Mouse (Mus musculus) cerebellum, adult 2 months (tissue): Measurements from ENCODE around the gene Satb2.

Experiments used
- CTCF ChIP-seq: fragments of 200-500 bp; IDR thresholded peaks from 2 replicates; pipeline ENCODE4 v1.5.1; 2011; ENCODE audit warnings: low read depth, mild to moderate bottlenecking, control low read depth, low read length, moderate library complexity, borderline replicate concordance; ENCODE audit not compliant: insufficient read depth
- POLR2A ChIP-seq: fragments of 200-500 bp; IDR thresholded peaks from 2 replicates; pipeline ENCODE4 v1.6.1; 2011; ENCODE audit warnings: low read length, control low read depth, borderline replicate concordance; ENCODE audit not compliant: insufficient read depth

- TF ChIP-seq CTCF (no peak), POLR2A (no peak)
Measured at GRCm38 (mm10) chr1:56832738-56833137, 145.7 kb downstream of the Satb2 start.
